In the genomic region with DNA sequence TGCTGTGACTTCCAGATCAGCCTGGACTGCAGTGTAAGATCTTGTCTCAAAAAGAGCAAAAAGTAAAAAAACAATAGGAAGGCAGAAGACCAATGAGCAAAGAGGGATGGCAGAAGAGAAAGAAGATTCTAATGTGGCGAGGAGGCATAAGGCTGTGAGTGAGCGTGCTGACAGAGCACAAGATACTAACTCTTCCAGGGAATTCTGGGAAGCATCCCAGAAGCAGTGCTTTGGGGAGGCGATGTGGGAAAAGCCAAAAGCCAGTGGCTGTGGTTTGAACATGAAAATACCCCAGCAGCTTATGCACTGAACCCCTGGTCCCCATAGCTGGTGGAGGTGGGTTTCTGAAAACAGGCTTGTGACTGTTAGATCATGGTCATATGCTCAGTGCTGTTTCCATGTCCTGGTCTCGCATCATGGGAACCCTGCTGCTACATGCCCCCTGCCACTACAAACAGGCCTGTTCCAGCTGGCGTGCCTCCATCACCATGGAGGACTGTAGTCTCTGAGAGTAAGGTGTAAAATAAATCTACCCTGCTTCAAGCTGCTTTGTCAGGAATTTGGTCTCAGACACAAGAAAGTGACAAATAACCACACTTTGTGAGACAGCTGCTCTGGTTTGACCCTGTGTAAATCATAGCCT, we compare ENCODE assay signal across 22 mouse cellular contexts. TPM values are rescaled to one million over a fixed set of nuclear protein-coding genes. Genes with fewer than 3 reads are reported as not detected.
DNase-seq lines count a peak whose midpoint lies in the region; ATAC-seq and TF ChIP-seq lines count a peak whose summit lies in the region.
"Had no signal": no experiment of that assay in that cellular context is flagged by ENCODE, and none has a peak within 500 bp of the region (broad histone marks: within the 10 kb centered on the region; RNA-seq: fewer than 3 reads in every experiment).

No protein-coding gene starts in this region.

- H3K4me3 ChIP-seq in hindbrain, embryonic 13.5 days: no peak overlapping the region
- no peak overlapping the region for H3K4me3 ChIP-seq in hindbrain, postnatal 0 days (ENCODE audit: low read length)
- H3K4me3 ChIP-seq in midbrain, embryonic 15.5 days: no peak overlapping the region
- H3K4me3 ChIP-seq: embryonic facial prominence, embryonic 15.5 days; heart, adult 2 months; hindbrain, embryonic 15.5 days had no signal

- no peak for TF ChIP-seq CTCF in hindbrain, postnatal 0 days (IDR thresholded peaks at IDR 0.05; ENCODE audit: low read depth)

- no peak overlapping the region for H3K9ac ChIP-seq in hindbrain, embryonic 13.5 days
- H3K9ac ChIP-seq in hindbrain, postnatal 0 days (replicated peaks; ENCODE audit: low read length): no peak overlapping the region
- H3K9ac ChIP-seq in midbrain, embryonic 15.5 days: no peak overlapping the region
- H3K9ac ChIP-seq: embryonic facial prominence, embryonic 15.5 days; hindbrain, embryonic 15.5 days had no signal

- H3K4me1 ChIP-seq in hindbrain, embryonic 13.5 days (replicated peaks): peaks cover 17% of the 10 kb centered on the region
- H3K4me1 ChIP-seq in hindbrain, postnatal 0 days (ENCODE audit: insufficient read depth, low read length): 0 out of 2 replicates have a peak, but pooled peaks cover 6% of the 10 kb centered on the region
- H3K4me1 ChIP-seq in midbrain, embryonic 15.5 days: peaks cover 7% of the 10 kb centered on the region; the same call in 1 of the 2 replicates
- H3K4me1 ChIP-seq: embryonic facial prominence, embryonic 15.5 days had no signal

- WGBS in hindbrain, embryonic 13.5 days: 87% methylated on average over 5 of the region's 5 CpGs
- 62% methylated on average over 5 of the region's 5 CpGs for WGBS in hindbrain, postnatal 0 days
- WGBS in midbrain, embryonic 15.5 days: 81% methylated on average over 5 of the region's 5 CpGs

- peak overlapping the region; percentile 32; the same call in 1 of the 2 replicates for H3K27ac ChIP-seq in hindbrain, embryonic 13.5 days
- no peak overlapping the region; the same call in 1 of the 2 replicates for H3K27ac ChIP-seq in hindbrain, postnatal 0 days
- no peak overlapping the region for H3K27ac ChIP-seq in midbrain, embryonic 15.5 days
- H3K27ac ChIP-seq: embryonic facial prominence, embryonic 15.5 days; heart, adult 2 months; hindbrain, embryonic 15.5 days had no signal

- H3K4me2 ChIP-seq in hindbrain, embryonic 13.5 days: no peak overlapping the region
- no peak overlapping the region for H3K4me2 ChIP-seq in hindbrain, postnatal 0 days (ENCODE audit: low read depth, low read length)
- no peak overlapping the region for H3K4me2 ChIP-seq in midbrain, embryonic 15.5 days
- H3K4me2 ChIP-seq: embryonic facial prominence, embryonic 15.5 days; hindbrain, embryonic 15.5 days had no signal

- no peaks in the 10 kb centered on the region for H3K36me3 ChIP-seq in hindbrain, embryonic 13.5 days
- H3K36me3 ChIP-seq in hindbrain, postnatal 0 days (ENCODE audit: insufficient read depth, low read length): no peaks in the 10 kb centered on the region
- no peaks in the 10 kb centered on the region for H3K36me3 ChIP-seq in midbrain, embryonic 15.5 days (replicated peaks)
- H3K36me3 ChIP-seq: embryonic facial prominence, embryonic 15.5 days; hindbrain, embryonic 15.5 days had no signal

- H3K27me3 ChIP-seq in hindbrain, embryonic 13.5 days: no peaks in the 10 kb centered on the region
- H3K27me3 ChIP-seq in hindbrain, postnatal 0 days (ENCODE audit: insufficient read depth, low read length): no peaks in the 10 kb centered on the region
- no peaks in the 10 kb centered on the region for H3K27me3 ChIP-seq in midbrain, embryonic 15.5 days (replicated peaks)
- H3K27me3 ChIP-seq: embryonic facial prominence, embryonic 15.5 days; hindbrain, embryonic 15.5 days; Patski had no signal

- no peak for ATAC-seq in hindbrain, embryonic 13.5 days (ENCODE audit: low FRiP score)
- no peak for ATAC-seq in hindbrain, postnatal 0 days
- no peak for ATAC-seq in midbrain, embryonic 15.5 days (replicated peaks)
- ATAC-seq: Patski had no signal

- H3K9me3 ChIP-seq in hindbrain, embryonic 13.5 days: no peaks in the 10 kb centered on the region
- H3K9me3 ChIP-seq in hindbrain, postnatal 0 days (ENCODE audit: low read length): no peaks in the 10 kb centered on the region
- H3K9me3 ChIP-seq in midbrain, embryonic 15.5 days: no peaks in the 10 kb centered on the region
- H3K9me3 ChIP-seq: embryonic facial prominence, embryonic 15.5 days; hindbrain, embryonic 15.5 days had no signal

- DNase-seq in hindbrain, postnatal 0 days (ENCODE audit: low spot score): no peak
- DNase-seq in brain, adult 2 months (ENCODE audit: low read depth, low spot score): peak; percentile 53
- peak; percentile 65 for DNase-seq in cerebellum, adult 11-12 months
- peak; percentile 70 to 82 for DNase-seq in cerebellum, postnatal 25 days
- DNase-seq in layer of hippocampus, adult 9-11 months: no peak
- DNase-seq: adrenal gland, postnatal 25 days; embryo, embryonic 11 days; gastrocnemius, postnatal 10 days; heart, adult 2 months; kidney, adult 18-20 months; kidney, postnatal 14 days; lung, adult 18-20 months; lung, postnatal 36 days; spleen, adult 18-20 months; thymus, postnatal 25 days had no signal

RNA-seq across cellular contexts. Expression of a gene that starts 54.4 kb away (rescaled TPM):
- 31.4 and 38.1 TPM in 2 replicates for polyA plus RNA-seq in hindbrain, embryonic 13.5 days (2015; fragmentation: Nextera tagmentation; extraction: Ambion mirVana)
- 160 and 175 TPM in 2 replicates for total RNA-seq in hindbrain, postnatal 0 days (2014; rRNA removed)
- polyA plus RNA-seq in hindbrain, postnatal 0 days (2015; fragmentation: Nextera tagmentation; extraction: Ambion mirVana): 62.2 and 74.0 TPM in 2 replicates
- polyA plus RNA-seq in midbrain, embryonic 15.5 days (2015; fragmentation: Nextera tagmentation; extraction: Ambion mirVana): 44.7 and 47.7 TPM in 2 replicates
- total RNA-seq: liver, adult 2 months; neutrophil, adult 5-6 weeks had no signal
- polyA plus RNA-seq: liver, adult 2 months had no signal

Comparison
In these comparisons a context has a peak if more than half of its experiments do, and no peak if none do; other contexts are left out.
1. DNase-seq: peak in brain, adult 2 months (single experiment), cerebellum, adult 11-12 months (single experiment) and cerebellum, postnatal 25 days (2 of 2); none in hindbrain, postnatal 0 days (single experiment) and layer of hippocampus, adult 9-11 months (single experiment).